Mouse (Mus musculus) kidney, postnatal 36 days (tissue): Measurements from ENCODE around the gene Haus7.
"Not testable (repeated sequence)": the region's sequence is repeated elsewhere in the genome, so short reads cannot be mapped to it uniquely, and the experiment has no call there.

Experiments used
- DNase-seq, 2 experiments: peaks; one replicate each; pipeline ENCODE4 v3.0.0; 2021 to 2022; ENCODE audit warnings: mixed read lengths in 2 of 2

Gene Haus7

DNA sequence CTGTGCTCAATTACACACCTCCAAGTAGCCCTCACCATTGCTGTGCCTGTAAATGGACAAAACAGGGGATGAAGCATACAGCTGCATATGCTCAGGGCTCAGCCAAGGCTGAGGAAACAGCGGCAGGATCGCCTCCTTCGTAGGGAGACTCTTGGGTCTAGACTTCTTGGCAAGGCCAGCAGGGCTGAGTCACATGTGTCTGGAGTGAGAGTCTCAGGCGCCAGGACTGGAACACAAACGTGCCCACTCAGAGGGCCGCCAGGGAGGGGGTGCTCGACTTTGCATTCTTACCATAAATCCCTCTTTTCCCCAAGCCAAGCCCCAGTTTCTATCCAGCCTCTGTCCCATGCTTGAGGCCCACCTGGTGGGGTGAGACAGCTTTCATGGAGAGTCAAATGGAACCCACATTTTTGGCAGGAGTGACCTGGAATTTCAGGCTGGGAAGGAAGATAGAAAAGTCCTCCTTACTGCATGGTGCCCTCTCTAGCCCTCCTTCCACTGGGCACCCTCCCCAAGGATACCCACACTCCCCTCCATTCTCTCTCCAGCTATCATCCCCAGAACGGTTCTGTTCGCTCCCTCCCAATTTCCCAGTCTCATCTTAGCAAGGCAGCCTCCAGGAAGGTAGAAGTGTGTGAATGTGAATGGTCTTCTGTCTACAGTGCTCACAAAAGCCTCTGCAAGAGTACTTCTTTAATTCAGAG is 6.8 kb upstream of the Haus7 start:
- DNase-seq, result peak; percentile 27 to 38

- DNase-seq, result no peak
Observed at GRCm38 (mm10) chrX:73460792-73461191, 1.9 kb upstream of the Haus7 start.

DNA sequence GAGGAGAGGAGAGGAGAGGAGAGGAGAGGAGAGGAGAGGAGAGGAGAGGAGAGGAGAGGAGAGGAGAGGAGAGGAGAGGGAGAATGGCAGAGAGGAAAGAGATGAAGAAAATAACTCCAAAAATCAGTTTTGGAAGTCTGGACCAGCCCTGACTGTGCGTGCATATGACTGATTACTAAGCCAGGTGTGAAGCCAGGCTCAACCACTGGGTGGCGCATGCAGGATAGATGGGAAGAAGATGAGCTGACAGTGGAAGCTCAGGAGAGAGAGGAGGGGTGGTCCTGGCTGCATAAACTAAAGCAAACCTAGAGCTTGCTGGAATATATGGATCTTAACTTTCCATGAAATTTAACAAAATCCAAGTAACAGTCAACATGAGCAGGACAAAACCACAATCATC is 6.9 kb downstream of the Haus7 start:
- peak; percentile 51 to 85 for DNase-seq

DNA sequence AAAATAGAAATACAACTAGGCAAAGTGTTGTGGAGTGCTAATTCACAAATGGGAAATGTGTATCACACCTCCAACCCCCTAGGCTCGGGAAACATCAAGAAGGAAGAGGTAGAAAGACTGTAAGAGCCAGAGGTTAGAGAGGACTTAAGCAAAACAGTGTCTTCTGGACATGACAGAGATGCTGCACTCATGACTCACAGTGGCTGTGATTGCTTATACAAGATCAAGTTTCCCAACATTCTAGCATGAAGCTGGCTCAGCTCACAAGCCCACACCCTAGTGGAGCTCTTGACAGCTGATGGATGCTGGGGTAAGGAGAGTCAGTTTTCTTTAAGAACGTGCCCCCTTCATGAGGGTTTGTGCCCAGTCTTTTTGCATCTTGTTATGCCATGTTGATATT is 17.4 kb downstream of the Haus7 start:
- no peak for DNase-seq

- DNase-seq, result no peak
Observed at GRCm38 (mm10) chrX:73435252-73435651, 23.6 kb downstream of the Haus7 start, which contains the start of gene Trex2. Gene Trex2 (minus strand): TSS chrX:73435344.

GRCm38 (mm10) chrX:73432850-73433249 is 26.0 kb downstream of the Haus7 start:
- DNase-seq, result no peak

GRCm38 (mm10) chrX:73430036-73430435 is 28.8 kb downstream of the Haus7 start:
- DNase-seq, result peak; percentile 7 to 16

- no peak for DNase-seq
Observed at GRCm38 (mm10) chrX:73412767-73413166, 46.1 kb downstream of the Haus7 start.

- peak; percentile 3 to 49 for DNase-seq
Observed at GRCm38 (mm10) chrX:73410880-73411517, 47.8 kb downstream of the Haus7 start, which contains the start of gene Zfp92. Gene Zfp92 (plus strand): TSS chrX:73411096.

GRCm38 (mm10) chrX:73401616-73402015 is 57.2 kb downstream of the Haus7 start:
- no peak for DNase-seq

GRCm38 (mm10) chrX:73400951-73401350 is 57.9 kb downstream of the Haus7 start:
- no peak for DNase-seq

DNA sequence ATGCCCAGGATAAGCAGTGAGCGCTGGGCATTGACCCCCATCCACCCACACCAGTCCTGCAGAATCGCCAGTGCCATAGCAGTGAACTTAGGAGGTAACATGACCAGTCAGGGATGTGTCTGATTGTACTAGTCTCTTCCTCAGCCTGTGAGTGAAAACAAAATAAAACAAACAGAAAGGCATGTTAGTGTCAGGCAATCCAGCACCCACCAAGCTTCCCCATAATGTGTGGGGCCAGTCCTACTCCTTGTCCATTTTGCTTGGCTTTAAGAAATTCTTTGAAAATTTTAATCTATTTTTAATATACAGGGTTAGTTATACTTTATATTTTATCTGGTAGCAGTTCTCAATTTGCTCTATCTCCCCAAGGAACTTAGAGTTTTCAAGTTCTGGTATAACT is 60.2 kb downstream of the Haus7 start, which contains the start of gene Gm18336:
TSS of gene Gm18336 (minus strand) at position 101 of the 400 bp plus-strand sequence.
- not testable (repeated sequence) for DNase-seq

DNA sequence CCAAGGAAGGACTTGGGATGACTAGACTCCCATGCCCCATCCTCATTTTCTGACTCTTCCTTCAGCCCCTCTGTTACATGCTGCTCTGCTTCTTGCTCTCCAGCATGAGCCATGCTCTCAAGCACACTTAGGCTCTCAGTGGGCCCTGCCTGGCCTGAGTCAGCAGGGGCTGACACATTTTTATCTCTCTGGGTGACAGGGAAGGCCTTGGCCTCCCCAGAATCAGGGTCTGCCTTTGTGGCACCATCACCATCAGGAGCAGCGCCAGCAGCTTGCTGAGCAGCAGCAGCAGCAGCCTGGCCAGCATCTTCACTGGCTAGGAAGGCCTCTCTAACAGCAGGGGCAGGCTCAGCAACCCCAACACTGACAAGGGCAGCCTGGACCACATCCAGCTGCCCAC is 62.4 kb downstream of the Haus7 start:
- DNase-seq, result no peak

DNA sequence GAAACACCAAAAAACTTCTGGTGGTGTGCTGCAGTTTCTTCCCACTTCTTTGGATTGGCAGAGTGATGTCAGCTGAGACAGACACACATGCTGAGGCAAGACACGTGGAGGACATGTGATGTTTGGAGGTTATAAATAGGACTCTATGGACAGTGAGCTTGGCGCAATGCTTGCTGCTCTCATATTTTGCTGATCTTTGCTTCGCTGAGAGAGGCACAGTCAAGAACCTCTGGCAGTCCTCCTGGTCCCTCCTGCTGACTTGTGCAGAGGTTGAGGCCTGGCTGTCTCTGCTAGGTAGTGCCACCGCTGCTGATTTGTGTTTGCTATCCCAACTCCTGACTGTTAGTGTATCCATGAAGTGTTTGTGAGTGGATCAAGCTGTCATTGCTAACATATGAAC is 67.4 kb downstream of the Haus7 start:
- DNase-seq, result no peak
